Mouse (Mus musculus) frontal cortex, postnatal 36 days (tissue): ENCODE results near the gene Tmem231.
A peak's percentile ranks its signal among the peaks of the same experiment; 100 is the strongest.

ENCODE experiments used
- DNase-seq, 2 experiments: peaks; one replicate each; pipeline ENCODE4 v3.0.0; 2022; ENCODE audit warnings: low spot score in 2 of 2

The Tmem231 gene

GRCm38 (mm10) chr8:111909621-111910450, 23.8 kb downstream of the Tmem231 start, which contains the start of gene Chst5:
Gene Chst5 (minus strand): TSS chr8:111910447.
- DNase-seq, result no peak

GRCm38 (mm10) chr8:111905500-111906121, 28.1 kb downstream of the Tmem231 start:
- DNase-seq, result no peak

GRCm38 (mm10) chr8:111902080-111902479, 31.6 kb downstream of the Tmem231 start:
- no peak for DNase-seq

- DNase-seq, result no peak
Observed at GRCm38 (mm10) chr8:111898586-111898985, 35.1 kb downstream of the Tmem231 start.

- no peak for DNase-seq
Observed at GRCm38 (mm10) chr8:111894955-111895354, 38.7 kb downstream of the Tmem231 start.

- no peak for DNase-seq
Observed at GRCm38 (mm10) chr8:111892615-111893014, 41.1 kb downstream of the Tmem231 start.

- no peak for DNase-seq
Observed at GRCm38 (mm10) chr8:111891983-111892382, 41.7 kb downstream of the Tmem231 start.

GRCm38 (mm10) chr8:111890911-111891303, 42.8 kb downstream of the Tmem231 start:
- no peak for DNase-seq

GRCm38 (mm10) chr8:111889931-111890910, 43.5 kb downstream of the Tmem231 start:
- no peak for DNase-seq

- no peak for DNase-seq
Observed at GRCm38 (mm10) chr8:111888091-111888650, 45.5 kb downstream of the Tmem231 start.

GRCm38 (mm10) chr8:111887479-111887878, 46.2 kb downstream of the Tmem231 start:
- no peak for DNase-seq

GRCm38 (mm10) chr8:111883615-111884014, 50.1 kb downstream of the Tmem231 start:
- no peak for DNase-seq

GRCm38 (mm10) chr8:111881591-111881990, 52.1 kb downstream of the Tmem231 start:
- peak; percentile 8 to 22 for DNase-seq

GRCm38 (mm10) chr8:111877711-111878110, 56.0 kb downstream of the Tmem231 start:
- DNase-seq, result no peak

GRCm38 (mm10) chr8:111876355-111876948, 57.2 kb downstream of the Tmem231 start, which contains the start of gene Tmem170:
Gene Tmem170 (minus strand): TSS chr8:111876750.
- peak; percentile 98 to 99 for DNase-seq

- no peak for DNase-seq
Observed at GRCm38 (mm10) chr8:111875758-111876157, 57.9 kb downstream of the Tmem231 start.

GRCm38 (mm10) chr8:111871278-111871677, 62.4 kb downstream of the Tmem231 start:
- no peak for DNase-seq

GRCm38 (mm10) chr8:111870379-111870778, 63.3 kb downstream of the Tmem231 start:
- DNase-seq, result no peak

- no peak for DNase-seq
Observed at GRCm38 (mm10) chr8:111868664-111869063, 65.0 kb downstream of the Tmem231 start.

- no peak for DNase-seq
Observed at GRCm38 (mm10) chr8:111865857-111866256, 67.8 kb downstream of the Tmem231 start.
